Mouse (Mus musculus) lung, postnatal 36 days (tissue): Measurements from ENCODE around the gene Fam168a.
"Not testable (repeated sequence)": the region's sequence is repeated elsewhere in the genome, so short reads cannot be mapped to it uniquely, and the experiment has no call there.

Experiments used
- DNase-seq: peaks from one replicate; pipeline ENCODE4 v3.0.0; 2022; ENCODE audit warnings: mixed read lengths

Fam168a gene

GRCm38 (mm10) chr7:100844385-100845025, 138.1 kb downstream of the Fam168a start:
- no peak for DNase-seq

GRCm38 (mm10) chr7:100845026-100845400, 138.6 kb downstream of the Fam168a start:
- DNase-seq: no peak

- DNase-seq: peak; percentile 87
These were observed 139.0 kb downstream of the Fam168a start for GRCm38 (mm10) chr7:100845412-100845811.

GRCm38 (mm10) chr7:100846033-100846432, 139.6 kb downstream of the Fam168a start:
- not testable (repeated sequence) for DNase-seq

GRCm38 (mm10) chr7:100847131-100847530, 140.7 kb downstream of the Fam168a start:
- DNase-seq: no peak

GRCm38 (mm10) chr7:100848744-100849143, 142.3 kb downstream of the Fam168a start:
- DNase-seq: peak; percentile 91

- DNase-seq: no peak
These were observed 143.1 kb downstream of the Fam168a start for GRCm38 (mm10) chr7:100849508-100849907.

GRCm38 (mm10) chr7:100851481-100852356, 145.3 kb downstream of the Fam168a start:
- DNase-seq: no peak

GRCm38 (mm10) chr7:100853396-100853795, 147.0 kb downstream of the Fam168a start:
- DNase-seq: peak; percentile 30

- no peak for DNase-seq
These were observed 147.8 kb downstream of the Fam168a start for GRCm38 (mm10) chr7:100854137-100854814.

- no peak for DNase-seq
These were observed 148.4 kb downstream of the Fam168a start for GRCm38 (mm10) chr7:100854861-100855260.

GRCm38 (mm10) chr7:100855300-100855699, 148.9 kb downstream of the Fam168a start:
- DNase-seq: peak; percentile 25

GRCm38 (mm10) chr7:100855795-100856573, 149.5 kb downstream of the Fam168a start:
- peak; percentile 83 for DNase-seq

- no peak for DNase-seq
These were observed 154.0 kb downstream of the Fam168a start for GRCm38 (mm10) chr7:100860450-100860849.

GRCm38 (mm10) chr7:100861209-100861608, 154.8 kb downstream of the Fam168a start:
- DNase-seq: no peak

- DNase-seq: no peak
These were observed 155.9 kb downstream of the Fam168a start for GRCm38 (mm10) chr7:100862353-100862752.

- DNase-seq: peak; percentile 96
These were observed 156.6 kb downstream of the Fam168a start, which contains the start of gene Relt for GRCm38 (mm10) chr7:100862828-100863638. Gene Relt (minus strand): TSS chr7:100863446.

- peak; percentile 86 for DNase-seq
These were observed 160.2 kb downstream of the Fam168a start for GRCm38 (mm10) chr7:100866675-100867074.

GRCm38 (mm10) chr7:100867561-100867960, 161.1 kb downstream of the Fam168a start:
- no peak for DNase-seq

GRCm38 (mm10) chr7:100868551-100868950, 162.1 kb downstream of the Fam168a start:
- peak; percentile 60 for DNase-seq

GRCm38 (mm10) chr7:100869877-100870629, 163.6 kb downstream of the Fam168a start:
- DNase-seq: peak; percentile 27
